Mouse (Mus musculus) kidney, adult 8-10 months (tissue): Measurements from ENCODE around the gene Vil1.
A peak's percentile ranks its signal among the peaks of the same experiment; 100 is the strongest.

ENCODE experiments used
- DNase-seq, 2 experiments: peaks; one replicate each; pipeline ENCODE4 v3.0.0; 2022

Gene Vil1

GRCm38 (mm10) chr1:74408589-74409504 is at the start of gene Vil1:
Vil1 (plus strand) TSS chr1:74409376.
- DNase-seq = peak; percentile 47 to 57

- no peak for DNase-seq
Observed at GRCm38 (mm10) chr1:74359952-74360517, 49.1 kb upstream of the Vil1 start.

DNA sequence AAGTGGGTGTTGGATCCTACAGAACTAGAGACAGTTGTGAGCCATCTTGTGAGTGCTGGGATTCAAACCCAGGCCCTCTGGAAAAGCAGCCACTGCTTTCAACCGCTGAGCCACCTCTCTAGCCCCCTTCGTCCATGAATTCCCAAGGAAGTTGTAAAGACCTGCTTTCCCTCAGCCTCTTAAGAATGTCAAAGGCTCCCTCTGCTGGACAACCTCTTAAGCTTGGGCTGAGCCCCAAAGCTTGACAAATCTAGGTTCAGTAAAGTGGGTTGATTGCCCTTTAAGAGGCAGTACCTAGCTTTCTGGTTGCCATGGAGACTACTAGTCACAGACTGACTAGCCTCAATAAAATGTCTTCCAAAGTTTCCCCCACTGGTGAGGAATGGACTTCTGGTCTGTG is 47.4 kb upstream of the Vil1 start, which contains the start of gene Catip:
TSS of gene Catip (plus strand) at position 297 of the 400 bp plus-strand sequence.
- DNase-seq = peak; percentile 82 to 83

GRCm38 (mm10) chr1:74362325-74363229 is 46.6 kb upstream of the Vil1 start:
- DNase-seq = no peak

DNA sequence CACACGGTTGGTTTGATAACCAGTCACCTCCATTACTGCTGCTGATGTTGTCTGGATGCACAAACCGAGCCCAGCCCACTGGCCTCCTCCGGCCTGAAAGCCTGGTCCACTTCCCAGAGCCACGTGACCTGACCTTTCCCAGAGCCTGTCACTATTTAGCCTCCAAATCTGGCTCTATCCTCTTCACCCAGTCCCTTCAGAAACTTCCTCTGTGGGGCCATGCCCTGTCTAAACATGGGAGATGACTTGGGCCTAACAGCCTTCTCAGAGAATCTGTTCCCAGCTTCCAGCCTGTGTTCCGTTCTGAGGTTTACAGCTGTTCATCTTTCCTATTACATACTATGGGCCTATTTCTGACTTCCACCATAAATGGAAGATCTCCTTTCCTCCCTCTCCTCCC is 45.7 kb upstream of the Vil1 start:
- DNase-seq = no peak

DNA sequence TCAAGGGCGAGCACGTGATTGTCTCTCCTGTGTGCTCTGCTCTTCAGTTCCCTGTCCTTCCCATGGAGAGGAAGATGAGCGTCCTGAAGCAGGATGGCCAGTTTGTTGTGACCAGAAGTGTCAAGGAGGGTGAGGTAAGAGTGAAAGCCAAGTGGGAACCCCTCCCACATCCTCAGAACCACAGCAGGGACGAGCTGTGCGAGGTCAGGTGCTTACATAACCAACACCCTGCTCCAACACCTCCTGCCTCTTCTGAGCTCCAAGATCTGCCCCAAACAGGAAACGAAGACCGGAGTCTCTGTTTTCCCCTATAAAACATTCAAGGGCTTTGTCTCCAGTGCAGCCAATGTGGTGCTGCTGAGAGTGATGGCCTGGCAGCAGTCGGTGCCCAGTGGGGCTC is 44.9 kb upstream of the Vil1 start:
- DNase-seq = no peak

DNA sequence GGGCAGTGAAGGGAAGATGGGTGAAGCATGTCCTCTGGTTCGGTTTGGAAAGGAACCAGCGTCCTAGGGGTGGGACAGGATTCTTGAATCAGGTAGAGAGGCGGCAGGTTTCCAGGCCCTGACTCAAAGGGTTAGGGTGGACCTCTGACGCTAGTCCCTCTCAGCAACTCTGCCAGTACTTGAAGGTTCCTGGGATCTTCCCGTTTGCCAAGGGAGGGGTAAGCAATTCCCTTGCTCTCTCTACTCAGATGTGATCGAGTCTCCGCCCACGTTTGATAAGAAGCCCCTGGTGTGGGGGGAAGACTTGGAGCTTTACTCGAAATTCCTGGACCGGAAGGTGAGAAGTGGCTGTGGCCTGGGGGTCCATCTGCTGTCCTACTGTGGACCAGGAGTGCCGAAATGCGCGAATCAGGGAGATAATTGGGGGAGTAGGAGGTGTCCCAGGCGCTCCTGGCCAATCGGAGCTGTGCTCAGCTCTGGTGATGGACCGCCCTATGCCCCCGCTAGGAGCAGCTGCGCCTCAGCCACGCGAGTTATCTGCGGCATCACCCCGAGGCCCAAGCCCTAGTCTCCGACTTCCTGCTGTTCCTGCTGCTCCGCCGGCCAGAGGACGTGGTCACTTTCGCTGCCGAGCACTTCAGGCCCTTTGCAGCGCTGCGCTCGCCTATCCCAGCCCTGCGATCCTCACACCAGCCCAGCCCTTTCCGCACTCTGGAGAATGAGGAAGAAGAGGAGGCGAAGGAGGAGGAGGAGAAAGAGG is 41.1 kb upstream of the Vil1 start:
- no peak for DNase-seq

DNA sequence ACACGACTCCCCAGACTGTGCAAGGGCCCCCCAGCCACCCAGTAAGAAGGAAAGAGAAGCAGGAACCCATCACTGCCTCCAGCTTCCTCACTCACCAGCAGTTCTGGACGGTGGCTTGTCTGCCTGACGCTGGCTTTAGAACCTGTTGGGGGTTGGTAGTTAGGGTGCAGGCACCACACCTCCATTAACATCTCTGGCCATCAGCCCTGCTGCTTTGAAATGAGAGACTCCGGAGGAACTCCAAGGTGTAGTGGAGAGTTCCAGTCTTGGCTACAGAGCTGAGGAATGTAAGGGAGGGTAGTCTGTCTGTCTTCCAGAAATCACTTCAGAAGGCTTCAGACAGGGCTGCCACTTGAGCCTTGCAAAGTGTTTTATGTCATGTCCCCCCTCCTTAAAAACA is 39.1 kb upstream of the Vil1 start:
- DNase-seq = no peak

DNA sequence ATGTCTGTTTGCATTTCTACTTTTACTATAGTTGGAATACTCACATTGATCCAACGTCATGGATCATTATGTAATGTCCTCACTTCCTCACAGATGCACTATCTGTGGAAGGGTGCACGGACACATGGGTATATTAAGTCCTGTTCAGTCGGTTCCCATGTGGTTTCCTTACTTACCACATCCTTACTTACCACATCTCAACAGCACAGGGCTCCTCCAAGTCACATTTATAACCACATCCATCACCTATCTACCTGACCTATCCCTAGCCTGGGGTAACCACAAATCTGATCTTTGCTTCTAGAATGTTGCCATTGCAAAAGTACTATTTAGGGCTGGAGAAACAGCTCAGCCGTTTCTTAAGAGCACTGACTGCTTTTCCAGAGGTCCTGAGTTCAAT is 35.8 kb upstream of the Vil1 start:
- DNase-seq = no peak

DNA sequence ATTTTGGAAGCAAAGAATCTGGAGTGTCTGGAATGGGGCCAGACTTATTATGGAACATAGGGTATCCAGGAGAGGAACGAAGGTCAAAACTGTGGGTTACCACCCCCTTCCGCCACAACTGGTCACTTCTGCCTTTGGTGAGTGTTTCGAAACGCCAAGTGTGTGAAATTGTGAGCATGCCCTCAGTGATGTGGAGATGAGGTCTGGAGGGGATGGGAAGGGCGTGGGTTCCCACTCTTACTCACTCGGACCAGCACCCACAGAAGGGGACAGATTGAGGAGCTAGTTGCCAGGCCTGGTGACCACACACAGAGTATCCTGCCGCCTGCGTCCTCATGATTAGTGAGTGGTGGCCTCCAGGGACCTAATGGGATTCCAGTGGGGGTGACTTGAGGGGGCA is 34.2 kb upstream of the Vil1 start, which contains the start of gene Slc11a1:
TSS of gene Slc11a1 (plus strand) at position 216 of the 400 bp plus-strand sequence.
- no peak for DNase-seq

- DNase-seq = no peak
Observed at GRCm38 (mm10) chr1:74375561-74375960, 33.6 kb upstream of the Vil1 start.

DNA sequence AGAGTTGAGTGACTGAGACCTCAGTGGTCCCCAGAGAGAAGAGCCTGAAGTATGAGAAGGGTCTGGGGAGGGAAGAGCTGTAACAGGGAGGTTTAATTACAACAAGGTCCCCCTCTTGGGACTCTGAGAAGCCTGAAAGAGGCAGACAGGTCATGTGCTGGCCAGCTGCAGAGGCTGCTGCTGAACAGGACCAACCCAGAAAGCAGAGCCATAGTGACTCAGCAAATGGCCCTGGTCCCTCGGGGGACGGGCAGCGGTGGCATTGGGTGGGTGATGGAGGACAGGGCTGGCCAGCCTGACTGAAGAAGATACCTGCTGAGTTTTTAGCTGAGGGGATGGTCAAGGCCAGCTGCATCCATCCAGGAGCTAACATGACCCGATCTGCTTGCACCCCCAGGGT is 32.8 kb upstream of the Vil1 start:
- no peak for DNase-seq

- DNase-seq = no peak
Observed at GRCm38 (mm10) chr1:74379058-74379504, 30.1 kb upstream of the Vil1 start.

GRCm38 (mm10) chr1:74380484-74380883 is 28.7 kb upstream of the Vil1 start:
- no peak for DNase-seq

DNA sequence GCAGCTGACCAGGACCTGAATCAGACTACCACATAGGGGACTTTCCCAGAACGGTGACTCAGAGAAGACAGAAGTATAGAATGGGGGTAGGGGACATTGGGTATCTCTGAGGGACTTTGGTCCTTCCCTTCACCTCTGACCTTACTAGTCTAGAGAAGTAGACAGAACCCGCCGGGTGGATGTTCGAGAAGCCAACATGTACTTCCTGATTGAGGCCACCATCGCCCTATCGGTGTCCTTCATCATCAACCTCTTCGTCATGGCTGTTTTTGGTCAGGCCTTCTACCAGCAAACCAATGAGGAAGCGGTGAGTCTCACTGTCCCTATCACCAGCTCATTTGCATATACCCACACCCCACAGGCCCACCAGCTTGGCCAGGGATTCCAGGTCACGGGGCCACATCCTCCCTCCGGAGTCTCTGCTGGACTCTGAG is 27.6 kb upstream of the Vil1 start:
- no peak for DNase-seq

- DNase-seq = no peak
Observed at GRCm38 (mm10) chr1:74383385-74383784, 25.8 kb upstream of the Vil1 start.

GRCm38 (mm10) chr1:74384525-74384924 is 24.7 kb upstream of the Vil1 start:
- no peak for DNase-seq

DNA sequence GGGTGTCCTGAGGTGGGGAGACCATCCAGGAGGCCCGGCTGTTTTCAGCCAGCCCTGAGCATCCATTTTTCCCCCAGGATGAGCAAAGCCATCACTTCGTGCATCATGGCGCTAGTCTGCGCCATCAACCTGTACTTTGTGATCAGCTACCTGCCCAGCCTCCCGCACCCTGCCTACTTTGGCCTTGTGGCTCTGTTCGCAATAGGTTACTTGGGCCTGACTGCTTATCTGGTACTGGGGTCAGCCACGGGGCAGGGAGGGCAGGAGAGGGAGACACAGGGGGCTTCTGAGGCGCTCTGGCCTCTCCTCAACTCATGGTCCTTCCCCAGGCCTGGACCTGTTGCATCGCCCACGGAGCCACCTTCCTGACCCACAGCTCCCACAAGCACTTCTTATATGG is 24.1 kb upstream of the Vil1 start:
- DNase-seq = no peak

DNA sequence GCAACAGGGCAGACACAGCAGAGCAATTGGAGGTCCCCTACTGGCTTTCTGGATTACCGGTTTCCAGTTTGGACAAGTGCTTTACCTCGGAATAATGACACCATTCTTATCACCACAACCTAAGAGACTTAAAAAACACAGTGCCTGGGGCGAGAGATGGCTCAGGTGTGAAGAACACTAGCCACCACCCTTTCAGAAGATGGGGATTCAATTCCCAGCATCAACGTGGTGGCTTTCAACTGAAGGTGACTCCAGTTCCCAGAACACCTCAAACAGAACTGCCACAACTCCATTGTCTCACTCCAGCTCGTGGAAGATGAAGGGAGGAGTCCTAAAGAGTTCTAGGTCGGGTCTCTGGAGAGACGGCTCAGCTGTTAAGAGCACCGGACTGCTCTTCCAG is 23.6 kb upstream of the Vil1 start:
- DNase-seq = no peak

GRCm38 (mm10) chr1:74386363-74386713 is 22.8 kb upstream of the Vil1 start:
- DNase-seq = no peak

GRCm38 (mm10) chr1:74386714-74387385 is 22.3 kb upstream of the Vil1 start:
- DNase-seq = peak; percentile 97
